Mouse (Mus musculus) embryo, embryonic 11.5 days (tissue): ENCODE measurements at regions not wholly inside any gene's neighbourhood (a gene's known extent, or its start where the extent isn't known, plus 50 kb on each side); places are given as distances from the start of the nearest gene placed in this dataset.

Source experiments
- DNase-seq: peaks from one replicate; pipeline ENCODE4 v3.0.0-alpha.2; 2012; ENCODE audit warnings: low read depth, low spot score

GRCm38 (mm10) chr4:99491536-99492514, 164.3 kb upstream of the Foxd3 start:
- no peak for DNase-seq

GRCm38 (mm10) chr4:99503221-99503744, 152.8 kb upstream of the Foxd3 start:
- DNase-seq = no peak

- DNase-seq = no peak
Measured at GRCm38 (mm10) chr4:99511993-99512392, 144.1 kb upstream of the Foxd3 start.

GRCm38 (mm10) chr4:99516883-99517282, 139.2 kb upstream of the Foxd3 start:
- no peak for DNase-seq

DNA sequence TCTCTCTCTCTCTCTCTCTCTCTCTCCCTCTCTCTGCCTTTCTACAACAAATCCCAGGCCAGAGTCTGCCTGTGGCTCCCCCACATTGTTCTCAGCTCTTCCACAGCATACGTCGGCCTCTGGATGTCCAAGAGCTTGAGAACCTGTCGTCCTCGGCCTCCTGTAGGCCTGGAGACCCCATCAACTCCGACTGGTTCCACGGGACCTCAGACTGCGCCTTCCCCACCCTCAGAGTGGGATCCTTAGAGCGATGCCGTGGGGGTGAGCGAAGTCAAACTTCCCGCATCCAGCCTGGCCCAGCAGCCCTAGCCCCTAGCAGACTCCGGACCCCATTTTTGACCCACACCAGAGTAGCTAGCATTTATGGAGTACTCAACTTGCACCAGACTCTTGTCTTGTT, 128.7 kb upstream of the Foxd3 start:
- no peak for DNase-seq

DNA sequence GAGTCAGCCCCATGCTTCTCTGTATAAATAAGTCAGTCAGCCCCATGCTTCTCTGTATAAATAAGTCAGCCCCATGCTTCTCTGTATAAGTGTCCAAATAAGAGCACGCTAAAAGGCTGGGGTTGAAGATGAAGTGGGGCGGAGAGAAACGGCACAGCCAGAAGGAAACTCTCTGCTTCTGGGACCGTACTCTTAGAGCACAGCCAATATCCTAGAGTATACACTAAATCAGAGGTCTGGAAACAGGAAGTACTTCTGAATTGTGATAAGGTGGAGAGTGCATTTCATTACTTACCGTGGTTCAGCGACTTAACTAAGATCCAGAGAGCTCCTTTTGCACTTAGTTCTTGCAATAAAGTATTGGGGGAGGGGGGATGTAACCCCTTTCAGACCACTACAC, 112.1 kb upstream of the Foxd3 start:
- DNase-seq = no peak

GRCm38 (mm10) chr4:99545742-99546141, 110.4 kb upstream of the Foxd3 start:
- no peak for DNase-seq

- no peak for DNase-seq
Measured at GRCm38 (mm10) chr4:99557963-99558362, 98.1 kb upstream of the Foxd3 start.

GRCm38 (mm10) chr4:99560604-99561003, 95.5 kb upstream of the Foxd3 start:
- DNase-seq = no peak

GRCm38 (mm10) chr4:99561506-99561937, 94.6 kb upstream of the Foxd3 start:
- no peak for DNase-seq

GRCm38 (mm10) chr4:99565401-99565800, 90.7 kb upstream of the Foxd3 start:
- no peak for DNase-seq

GRCm38 (mm10) chr4:99572841-99573642, 83.1 kb upstream of the Foxd3 start:
- DNase-seq = no peak

- no peak for DNase-seq
Measured at GRCm38 (mm10) chr4:99574021-99574531, 82.0 kb upstream of the Foxd3 start.

DNA sequence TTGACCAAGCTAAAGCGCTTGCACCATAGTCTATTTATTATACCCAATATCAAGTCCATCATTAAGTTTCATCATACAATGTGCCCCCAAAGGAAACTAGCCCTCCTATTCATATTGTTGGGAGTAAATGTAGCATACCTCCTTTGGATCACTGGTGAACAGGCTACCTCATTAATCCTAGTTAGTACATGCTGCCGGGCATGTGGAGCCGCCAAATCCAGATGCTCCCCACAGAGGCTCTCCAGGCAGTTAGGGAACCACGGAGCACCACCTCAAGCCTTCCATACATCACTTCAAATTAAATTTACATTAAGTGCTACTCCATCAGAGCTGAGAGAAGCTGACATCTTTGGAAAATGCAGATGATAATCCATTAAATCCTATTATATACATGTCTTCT, 81.1 kb upstream of the Foxd3 start:
- DNase-seq = no peak

DNA sequence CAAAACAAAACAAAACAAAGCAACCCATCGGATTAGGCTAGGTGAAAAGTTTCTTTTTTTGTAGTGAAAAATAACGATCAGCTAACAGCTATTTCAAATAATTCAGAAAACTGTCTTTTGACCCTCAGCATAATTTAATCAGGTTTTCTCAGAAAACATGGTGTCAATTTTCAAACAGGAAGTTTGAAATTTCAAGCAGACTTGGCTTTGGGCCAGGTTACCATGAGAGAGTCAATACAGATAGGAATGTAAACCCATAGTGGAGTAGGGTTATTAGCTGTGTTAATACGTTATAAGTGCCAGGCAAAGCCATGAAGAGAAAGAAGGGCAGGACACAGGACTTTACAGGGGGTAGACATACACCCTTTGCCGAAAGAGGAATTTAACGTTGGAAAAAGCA, 58.3 kb upstream of the Foxd3 start:
- DNase-seq = no peak

- DNase-seq = no peak
Measured at GRCm38 (mm10) chr4:99600741-99601140, 55.4 kb upstream of the Foxd3 start.

- no peak for DNase-seq
Measured at GRCm38 (mm10) chr4:99601463-99601862, 54.6 kb upstream of the Foxd3 start.
